Mouse (Mus musculus): ENCODE results near the gene Kctd7.

DNA sequence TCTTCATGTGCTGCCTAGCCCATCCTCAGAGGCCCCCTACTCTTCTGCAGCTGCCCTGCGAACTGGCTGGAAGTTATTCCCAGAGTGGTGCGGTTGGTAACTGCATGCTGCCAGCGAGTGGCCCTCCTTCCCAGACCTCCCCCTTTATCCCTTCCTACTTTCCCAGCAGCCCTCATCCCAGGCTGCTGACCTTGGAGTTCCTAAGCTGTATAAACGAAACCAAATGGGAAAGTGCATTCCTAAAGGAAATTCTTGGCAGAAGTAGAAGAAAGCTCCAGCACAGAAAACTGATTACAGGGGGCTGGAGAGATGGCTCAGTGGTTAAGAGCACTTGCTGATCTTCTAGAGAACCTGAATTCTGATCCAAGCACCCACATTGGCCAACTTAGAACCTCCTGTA is 2.6 kb upstream of the Kctd7 start:
- no peak for TF ChIP-seq TCF12 (IDR thresholded peaks at IDR 0.05; ENCODE audit: insufficient read depth, poor library complexity, severe bottlenecking)
- TF ChIP-seq POLR2AphosphoS2 (IDR thresholded peaks at IDR 0.05; ENCODE audit: insufficient read length, low read depth), result no peak
- TF ChIP-seq POLR2A (IDR thresholded peaks at IDR 0.05; ENCODE audit: insufficient read length, low read depth), result no peak
- no peak for TF ChIP-seq E2F4 (IDR thresholded peaks at IDR 0.05; ENCODE audit: insufficient read depth)
- no peak for TF ChIP-seq MAX (IDR thresholded peaks at IDR 0.05; ENCODE audit: low read depth)
- TF ChIP-seq REST (IDR thresholded peaks at IDR 0.05; ENCODE audit: insufficient read depth, insufficient read length), result no peak
- no peak for TF ChIP-seq MYOD1 (IDR thresholded peaks at IDR 0.05; ENCODE audit: control insufficient read depth in 1 of 3, insufficient read length in 2 of 3, low read depth in 2 of 3)
